ENCODE assay signal across 7 mouse cellular contexts in genomic region chr6:38492550-38492949, GRCm38 (mm10). TPM values are rescaled to one million over a fixed set of nuclear protein-coding genes. Genes with fewer than 3 reads are reported as not detected.
A peak's percentile ranks its signal among the peaks of the same experiment; 100 is the strongest.
DNase-seq lines count a peak whose midpoint lies in the region; ATAC-seq and TF ChIP-seq lines count a peak whose summit lies in the region.

No protein-coding gene starts in this region.

- TF ChIP-seq POLR2A in bone marrow, adult 2 months (IDR thresholded peaks at IDR 0.05; ENCODE audit: borderline replicate concordance, control insufficient read depth, low read depth, low read length): no peak
- TF ChIP-seq POLR2A in embryonic fibroblast, embryonic 13.5 days (IDR thresholded peaks at IDR 0.05; ENCODE audit: low read depth, low read length): no peak

- H3K36me3 ChIP-seq in liver, postnatal 0 days (replicated peaks; ENCODE audit: insufficient read depth, low read length): peaks cover 36% of the 10 kb centered on the region

- no peak for TF ChIP-seq EP300 in liver, postnatal 0 days (IDR thresholded peaks at IDR 0.05; ENCODE audit: low read depth)

- H3K4me1 ChIP-seq in bone marrow, adult 2 months (ENCODE audit: control insufficient read depth, insufficient read depth, low read length): no peaks in the 10 kb centered on the region
- no peaks in the 10 kb centered on the region for H3K4me1 ChIP-seq in embryonic fibroblast, embryonic 13.5 days (ENCODE audit: control insufficient read depth, insufficient read depth, low read length)
- no peaks in the 10 kb centered on the region for H3K4me1 ChIP-seq in liver, postnatal 0 days (ENCODE audit: insufficient read depth)

- no peaks in the 10 kb centered on the region for H3K9me3 ChIP-seq in liver, postnatal 0 days (ENCODE audit: low read length)

- ATAC-seq in liver, postnatal 0 days: no peak

- no peak overlapping the region for H3K9ac ChIP-seq in liver, postnatal 0 days (replicated peaks)

- no peaks in the 10 kb centered on the region for H3K27me3 ChIP-seq in liver, postnatal 0 days (ENCODE audit: insufficient read depth, low read length)

- WGBS in bone marrow, adult 2 months: 76% methylated on average over 3 of the region's 3 CpGs
- WGBS in liver, postnatal 0 days (ENCODE audit: insufficient replicate concordance): 79% methylated on average over 3 of the region's 3 CpGs

- no peak overlapping the region for H3K27ac ChIP-seq in bone marrow, adult 2 months (ENCODE audit: control insufficient read depth, insufficient read depth, low read depth, low read length, poor library complexity)
- H3K27ac ChIP-seq in embryonic fibroblast, embryonic 13.5 days (ENCODE audit: insufficient read depth, low read length): no peak overlapping the region
- H3K27ac ChIP-seq in liver, postnatal 0 days (ENCODE audit: low read depth): no peak overlapping the region

- H3K4me2 ChIP-seq in liver, postnatal 0 days (ENCODE audit: low read depth, low read length): no peak overlapping the region

- no peak overlapping the region for H3K4me3 ChIP-seq in bone marrow, adult 2 months (replicated peaks; ENCODE audit: control insufficient read depth, low read depth, low read length)
- no peak overlapping the region for H3K4me3 ChIP-seq in embryonic fibroblast, embryonic 13.5 days (ENCODE audit: insufficient read depth, low read length)
- no peak overlapping the region for H3K4me3 ChIP-seq in liver, postnatal 0 days (ENCODE audit: low read depth, low read length)

- intact Hi-C loops in left cerebral cortex, postnatal 4 days (cut with DNase I): no loop called here

- peak; percentile 76 for TF ChIP-seq CTCF in bone marrow, adult 2 months (IDR thresholded peaks at IDR 0.05; ENCODE audit: control insufficient read depth, insufficient read depth, low read length)
- TF ChIP-seq CTCF in embryonic fibroblast, embryonic 13.5 days (IDR thresholded peaks at IDR 0.05; ENCODE audit: borderline replicate concordance, insufficient read depth, low read length): peak; percentile 51; the same call in 1 of the 2 replicates
- TF ChIP-seq CTCF in liver, postnatal 0 days (IDR thresholded peaks at IDR 0.05; ENCODE audit: low read depth): peak; percentile 83

- peak; percentile 31 for DNase-seq in left cerebral cortex, postnatal 4 days
- DNase-seq in left cerebral cortex, adult 8-10 months (ENCODE audit: low spot score in 2 of 2): no peak
- DNase-seq in MEL-GATA-1-ER (ENCODE audit: extremely low read depth, low read depth): peak; percentile 35
- peak; percentile 67 for DNase-seq in liver, postnatal 0 days
- peak; percentile 8 to 53 for DNase-seq in spleen, adult 18-20 months

RNA-seq across cellular contexts. Expression of gene Fmc1, which starts 40.8 kb away (rescaled TPM):
- 10 to 100 TPM; 49.6 to 52.0 TPM for total RNA-seq in left cerebral cortex, postnatal 4 days (2021)
- total RNA-seq in left cerebral cortex, adult 8-10 months (2022): 10 to 100 TPM; 45.1 to 62.4 (median 52.2) TPM
- polyA plus RNA-seq in bone marrow, adult 2 months (2011; ENCODE audit: insufficient read depth, insufficient read length, low replicate concordance, missing spikeins): 22.7 and 28.7 TPM in 2 replicates
- 10.8 and 15.6 TPM in 2 replicates for polyA plus RNA-seq in embryonic fibroblast, embryonic 13.5 days (2011; ENCODE audit: insufficient read length, low read depth, missing spikeins)
- polyA plus RNA-seq in liver, postnatal 0 days (2015; fragmentation: Nextera tagmentation; extraction: Ambion mirVana): 127 and 139 TPM in 2 replicates

RNA-seq across cellular contexts. Expression of gene Luc7l2, which starts 58.6 kb away (rescaled TPM):
- total RNA-seq in left cerebral cortex, postnatal 4 days (2021): 100 to 1,000 TPM; 182 TPM
- 100 to 1,000 TPM; 175 to 178 (median 176) TPM for total RNA-seq in left cerebral cortex, adult 8-10 months (2022)
- 164 and 190 TPM in 2 replicates for polyA plus RNA-seq in bone marrow, adult 2 months (2011; ENCODE audit: insufficient read depth, insufficient read length, low replicate concordance, missing spikeins)
- polyA plus RNA-seq in embryonic fibroblast, embryonic 13.5 days (2011; ENCODE audit: insufficient read length, low read depth, missing spikeins): 216 and 259 TPM in 2 replicates
- polyA plus RNA-seq in liver, postnatal 0 days (2015; fragmentation: Nextera tagmentation; extraction: Ambion mirVana): 18.0 and 19.1 TPM in 2 replicates

RNA-seq across cellular contexts. Expression of gene Ubn2, which starts 58.8 kb away (rescaled TPM):
- total RNA-seq in left cerebral cortex, postnatal 4 days (2021): 10 to 100 TPM; 47.1 to 48.8 TPM
- total RNA-seq in left cerebral cortex, adult 8-10 months (2022): 10 to 100 TPM; 52.8 to 66.8 (median 59.6) TPM
- polyA plus RNA-seq in bone marrow, adult 2 months (2011; ENCODE audit: insufficient read depth, insufficient read length, low replicate concordance, missing spikeins): 43.7 and 55.1 TPM in 2 replicates
- polyA plus RNA-seq in embryonic fibroblast, embryonic 13.5 days (2011; ENCODE audit: insufficient read length, low read depth, missing spikeins): 21.9 and 30.1 TPM in 2 replicates
- polyA plus RNA-seq in liver, postnatal 0 days (2015; fragmentation: Nextera tagmentation; extraction: Ambion mirVana): 3.0 TPM in 2 replicates

Comparison
In these comparisons a context has a peak if more than half of its experiments do, and no peak if none do; other contexts are left out.
1. DNase-seq: peak in left cerebral cortex, postnatal 4 days (single experiment), MEL-GATA-1-ER (single experiment), liver, postnatal 0 days (single experiment) and spleen, adult 18-20 months (2 of 2); none in left cerebral cortex, adult 8-10 months (0 of 2).
2. Peak in every context shown above with its lines, with median percentiles within 50 percentile points of each other: CTCF ChIP-seq.